Mouse (Mus musculus) CD4-positive naive resting alpha-beta T cell, adult 76 days (primary cell): ENCODE data around the gene Hyal2. TPM values are rescaled to one million over a fixed set of nuclear protein-coding genes. Genes with fewer than 3 reads are reported as not detected.

Source experiments
- total RNA-seq: library from RNA; stranded (reverse); gene quantifications from one replicate; pipeline ENCODE4 v1.2.4, GENCODE M21; 2023

Hyal2 gene
- total RNA-seq: 2.3 TPM

GRCm38 (mm10) chr9:107567702-107568319 is at the start of gene Hyal2:
Hyal2 (plus strand) TSS chr9:107567945.

GRCm38 (mm10) chr9:107533791-107534407 is 33.8 kb upstream of the Hyal2 start, which contains the start of gene Tmem115:
Tmem115 (plus strand) TSS chr9:107533945.

GRCm38 (mm10) chr9:107541474-107542351 is 26.0 kb upstream of the Hyal2 start, which contains the start of the genes Cyb561d2 and Nprl2:
Cyb561d2 (minus strand) TSS chr9:107542193.
Nprl2 (plus strand) TSS chr9:107542226.

GRCm38 (mm10) chr9:107547026-107547425 is 20.7 kb upstream of the Hyal2 start, which contains the start of gene Zmynd10:
Zmynd10 (plus strand) TSS chr9:107547298.

GRCm38 (mm10) chr9:107551117-107551889 is 16.4 kb upstream of the Hyal2 start, which contains the start of gene Rassf1:
Rassf1 (plus strand) TSS chr9:107551555.

GRCm38 (mm10) chr9:107563029-107563581 is 4.6 kb upstream of the Hyal2 start, which contains the start of gene Tusc2:
Tusc2 (plus strand) TSS chr9:107563255.

GRCm38 (mm10) chr9:107576357-107577107 is 8.8 kb downstream of the Hyal2 start, which contains the start of gene Hyal1:
Hyal1 (plus strand) TSS chr9:107576927.

GRCm38 (mm10) chr9:107578587-107578986 is 10.8 kb downstream of the Hyal2 start, which contains the start of gene Naa80:
Naa80 (plus strand) TSS chr9:107578887.

GRCm38 (mm10) chr9:107580501-107581317 is 13.0 kb downstream of the Hyal2 start, which contains the start of gene Hyal3:
Hyal3 (plus strand) TSS chr9:107580818.

GRCm38 (mm10) chr9:107586974-107587832 is 19.5 kb downstream of the Hyal2 start, which contains the start of gene Ifrd2:
Ifrd2 (plus strand) TSS chr9:107587642.

GRCm38 (mm10) chr9:107608741-107609432 is 41.1 kb downstream of the Hyal2 start, which contains the start of gene Sema3b:
Sema3b (minus strand) TSS chr9:107609229.

Other genes with a start within 250 kb of the Hyal2 start
- gene Hemk1, start 229.6 kb upstream of the Hyal2 start, total RNA-seq: 7.8 TPM
- gene 6430571L13Rik, start 227.3 kb upstream of the Hyal2 start, total RNA-seq: 0.41 TPM
- 0.70 TPM for gene Cacna2d2, start 168.3 kb upstream of the Hyal2 start, total RNA-seq
- gene Tmem115, start 34.0 kb upstream of the Hyal2 start, total RNA-seq: 24.4 TPM
- 16.0 TPM for gene Cyb561d2, start 25.8 kb upstream of the Hyal2 start, total RNA-seq
- gene Nprl2, start 25.7 kb upstream of the Hyal2 start, total RNA-seq: 18.9 TPM
- 1.2 TPM for gene Zmynd10, start 20.6 kb upstream of the Hyal2 start, total RNA-seq
- gene Rassf1, start 16.4 kb upstream of the Hyal2 start, total RNA-seq: 74.0 TPM
- 13.3 TPM for gene Tusc2, start 4.7 kb upstream of the Hyal2 start, total RNA-seq
- gene Hyal1, start 9.0 kb downstream of the Hyal2 start, total RNA-seq: 2.1 TPM
- gene Naa80, start 10.9 kb downstream of the Hyal2 start, total RNA-seq: 9.5 TPM
- 1.3 TPM for gene Hyal3, start 12.9 kb downstream of the Hyal2 start, total RNA-seq
- 19.8 TPM for gene Ifrd2, start 19.7 kb downstream of the Hyal2 start, total RNA-seq
- gene Sema3b, start 41.3 kb downstream of the Hyal2 start, total RNA-seq: 0.15 TPM
- gene Gnai2, start 67.4 kb downstream of the Hyal2 start, total RNA-seq: 430 TPM
- not detected for gene Slc38a3, start 101.6 kb downstream of the Hyal2 start, total RNA-seq
- gene Gnat1, start 111.8 kb downstream of the Hyal2 start, total RNA-seq: 2.1 TPM
- gene Sema3f, start 142.5 kb downstream of the Hyal2 start, total RNA-seq: 1.3 TPM
- 249 TPM for gene Rbm5, start 203.1 kb downstream of the Hyal2 start, total RNA-seq